Mouse (Mus musculus) kidney, adult 2 months (tissue): ENCODE measurements around the gene Nav1.

Source experiments
- CTCF ChIP-seq: fragments of 200-500 bp; conservative IDR thresholded peaks from 2 replicates; pipeline ENCODE4 v1.5.1; 2011; ENCODE audit warnings: low read depth, mild to moderate bottlenecking, control low read depth, low read length, moderate library complexity, mixed read lengths; ENCODE audit not compliant: insufficient read depth, insufficient read length
- POLR2A ChIP-seq: fragments of 200-500 bp; IDR thresholded peaks from one replicate; pipeline ENCODE4 v1.6.1; 2011; ENCODE audit warnings: low read depth, low read length, control low read depth

GRCm38 (mm10) chr1:135517469-135517868 is 89.6 kb downstream of the Nav1 start:
- no peak for TF ChIP-seq CTCF
- no peak for TF ChIP-seq POLR2A
